Mouse (Mus musculus) C2C12 (cell line): ENCODE data around the gene 2010109A12Rik.

Source experiments
- CEBPB ChIP-seq: IDR thresholded peaks from one replicate; pipeline ENCODE4 v1.6.1; 2011; ENCODE audit warnings: low read depth, mild to moderate bottlenecking, control low read depth, moderate library complexity
- CTCF ChIP-seq: IDR thresholded peaks from one replicate; pipeline ENCODE4 v1.5.1; 2011; ENCODE audit not compliant: control insufficient read depth, insufficient read depth, insufficient read length
- FOSL1 ChIP-seq: IDR thresholded peaks from one replicate; pipeline ENCODE4 v1.8.0; 2011; ENCODE audit warnings: mild to moderate bottlenecking, low read length; ENCODE audit not compliant: poor library complexity, insufficient read depth, severe bottlenecking
- MAX ChIP-seq: IDR thresholded peaks from one replicate; pipeline ENCODE4 v1.6.1; 2011; ENCODE audit warnings: mild to moderate bottlenecking, control low read depth
- MYOD1 ChIP-seq: IDR thresholded peaks from one replicate; pipeline ENCODE4 v1.6.1; 2011; ENCODE audit warnings: low read depth; ENCODE audit not compliant: control insufficient read depth, insufficient read length
- MYOG ChIP-seq: IDR thresholded peaks from one replicate; pipeline ENCODE4 v1.6.1; 2011; ENCODE audit not compliant: control insufficient read depth, insufficient read length; ENCODE audit errors: extremely low read depth
- USF1 ChIP-seq: IDR thresholded peaks from one replicate; pipeline ENCODE4 v1.6.1; 2011; ENCODE audit warnings: low read depth, mild to moderate bottlenecking, control low read depth, moderate library complexity

- TF ChIP-seq CTCF (no peak), MYOG (no peak), MAX (peak; percentile 76), USF1 (no peak), CEBPB (no peak), MYOD1 (no peak), FOSL1 (no peak)
Observed at GRCm38 (mm10) chr5:93206109-93207005, at the start of gene 2010109A12Rik, which contains the start of gene Ccni.
